Mouse (Mus musculus): ENCODE data around the gene Inpp5d.
"Not testable (repeated sequence)": the region's sequence is repeated elsewhere in the genome, so short reads cannot be mapped to it uniquely, and the experiment has no call there.

Gene Inpp5d

GRCm38 (mm10) chr1:87655101-87655500 lies 35.0 kb downstream of the Inpp5d start:
- DNase-seq (ENCODE audit: low spot score in 2 of 2) = no peak

DNA sequence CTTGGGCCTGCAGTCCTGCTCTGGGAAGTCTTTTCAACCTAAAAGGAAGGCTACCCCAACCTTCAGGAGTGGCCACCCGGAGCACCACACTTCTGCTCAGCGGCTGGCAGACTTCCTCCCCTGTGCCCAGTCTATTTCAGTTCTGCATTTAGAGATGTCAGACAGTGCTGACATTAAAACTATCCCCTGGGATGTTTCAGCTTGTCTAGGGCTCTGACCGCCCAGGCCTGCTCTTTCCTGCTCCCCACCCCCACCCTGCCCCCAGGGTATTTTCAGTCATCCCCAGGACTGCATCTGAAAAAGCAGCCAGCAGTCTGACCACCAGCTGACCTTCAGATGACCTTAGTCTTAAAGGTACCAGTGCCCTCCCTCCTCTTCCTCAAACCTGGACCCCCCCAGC lies 38.0 kb downstream of the Inpp5d start:
- no peak for DNase-seq (ENCODE audit: low spot score in 2 of 2)

DNA sequence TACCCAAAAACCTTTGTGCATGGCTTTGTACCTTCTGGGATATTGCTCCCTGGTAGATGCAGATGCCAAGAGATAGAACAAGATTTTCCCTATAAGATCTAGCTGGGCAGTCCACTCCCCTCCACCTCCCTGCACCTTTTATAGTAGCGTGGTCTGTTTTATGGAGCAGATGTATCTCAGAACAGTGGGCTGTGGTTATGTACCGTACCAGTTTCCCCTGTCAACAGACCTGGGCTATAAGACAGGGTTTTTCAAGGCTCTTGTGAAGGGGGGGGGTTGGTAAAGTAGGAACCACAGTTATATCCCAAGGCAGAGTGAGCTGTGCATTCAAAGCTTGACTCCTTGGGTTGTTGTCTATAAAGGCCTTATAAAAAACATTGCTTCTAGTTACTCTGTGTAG lies 38.4 kb downstream of the Inpp5d start:
- DNase-seq (ENCODE audit: low spot score in 2 of 2) = no peak

DNA sequence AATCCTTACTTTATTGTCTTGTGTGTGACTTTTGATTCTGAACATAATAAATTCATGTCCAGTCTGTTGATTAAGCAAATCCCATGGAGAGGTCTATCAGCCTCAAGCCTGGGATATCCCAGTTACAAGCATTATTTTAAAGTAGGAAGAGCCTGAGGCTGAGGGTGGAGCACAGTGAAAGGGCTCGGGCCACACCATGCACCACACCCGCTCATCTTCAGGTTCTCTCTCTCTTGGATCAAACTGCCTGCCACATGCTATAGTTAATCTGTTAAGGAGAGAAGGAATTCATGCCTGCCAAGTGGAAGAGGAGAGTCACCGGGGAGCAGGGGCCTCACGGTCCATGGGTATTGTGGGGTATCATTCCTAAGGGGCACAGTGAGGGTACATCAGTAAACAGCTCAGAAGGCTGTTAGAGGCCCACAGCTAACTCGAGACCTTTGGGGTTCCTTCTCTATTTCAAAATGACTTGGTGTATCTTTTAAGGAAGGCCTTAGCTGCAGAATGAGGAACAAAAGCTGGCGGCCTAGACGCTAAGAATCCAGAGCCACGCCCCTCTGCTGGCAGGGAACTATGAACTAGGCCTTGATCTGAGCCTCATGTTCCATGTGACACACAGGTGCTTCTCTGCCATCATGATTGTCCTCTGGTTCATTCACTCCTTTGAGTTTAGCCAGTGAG lies 39.0 kb downstream of the Inpp5d start:
- DNase-seq (ENCODE audit: low spot score in 2 of 2) = no peak

- no peak for DNase-seq (ENCODE audit: low spot score in 2 of 2)
Observed at GRCm38 (mm10) chr1:87659618-87659960, 39.5 kb downstream of the Inpp5d start.

- no peak for DNase-seq (ENCODE audit: low spot score in 2 of 2)
Observed at GRCm38 (mm10) chr1:87660740-87661139, 40.6 kb downstream of the Inpp5d start.

GRCm38 (mm10) chr1:87663992-87664391 lies 43.9 kb downstream of the Inpp5d start:
- no peak for DNase-seq (ENCODE audit: low spot score in 2 of 2)

- DNase-seq (ENCODE audit: low spot score in 2 of 2) = no peak
Observed at GRCm38 (mm10) chr1:87667006-87667405, 46.9 kb downstream of the Inpp5d start.

- DNase-seq (ENCODE audit: low spot score in 2 of 2) = no peak
Observed at GRCm38 (mm10) chr1:87668300-87668699, 48.2 kb downstream of the Inpp5d start.

- no peak for DNase-seq (ENCODE audit: low spot score in 2 of 2)
Observed at GRCm38 (mm10) chr1:87671483-87671882, 51.4 kb downstream of the Inpp5d start.

GRCm38 (mm10) chr1:87673822-87674604 lies 53.9 kb downstream of the Inpp5d start:
- DNase-seq (ENCODE audit: low spot score in 2 of 2) = no peak

DNA sequence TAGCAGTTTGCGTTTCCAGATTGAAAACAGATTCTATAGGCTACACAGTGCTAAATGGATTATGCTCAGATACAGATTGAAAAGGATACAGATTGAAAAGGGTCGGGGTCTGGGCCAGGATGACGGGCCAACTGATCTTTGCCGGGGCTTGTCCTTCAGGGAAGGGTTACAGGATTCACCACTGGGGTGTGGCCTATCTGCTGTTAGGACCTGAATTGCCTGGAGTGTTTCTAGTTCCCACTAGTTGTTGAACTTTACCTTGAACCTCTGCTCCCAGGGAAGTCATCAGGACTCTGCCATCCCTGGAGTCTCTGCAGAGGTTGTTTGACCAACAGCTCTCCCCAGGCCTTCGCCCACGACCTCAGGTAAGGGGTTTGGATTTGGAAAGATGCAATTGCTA lies 55.9 kb downstream of the Inpp5d start:
- DNase-seq (ENCODE audit: low spot score in 2 of 2) = no peak

GRCm38 (mm10) chr1:87679089-87679488 lies 59.0 kb downstream of the Inpp5d start:
- peak in 1 of 2 experiments; percentile 74 for DNase-seq (ENCODE audit: low spot score in 2 of 2)

GRCm38 (mm10) chr1:87680950-87681349 lies 60.8 kb downstream of the Inpp5d start:
- peak in 1 of 2 experiments; percentile 71 for DNase-seq (ENCODE audit: low spot score in 2 of 2)

GRCm38 (mm10) chr1:87682473-87682872 lies 62.4 kb downstream of the Inpp5d start:
- DNase-seq (ENCODE audit: low spot score in 2 of 2) = not testable (repeated sequence)

- no peak for DNase-seq (ENCODE audit: low spot score in 2 of 2)
Observed at GRCm38 (mm10) chr1:87684071-87684470, 64.0 kb downstream of the Inpp5d start.

- peak; percentile 61 to 84 for DNase-seq (ENCODE audit: low spot score in 2 of 2)
Observed at GRCm38 (mm10) chr1:87684791-87685190, 64.7 kb downstream of the Inpp5d start.

- no peak for DNase-seq (ENCODE audit: low spot score in 2 of 2)
Observed at GRCm38 (mm10) chr1:87686351-87686750, 66.2 kb downstream of the Inpp5d start.

- DNase-seq (ENCODE audit: low spot score in 2 of 2) = no peak
Observed at GRCm38 (mm10) chr1:87687009-87687408, 66.9 kb downstream of the Inpp5d start.

DNA sequence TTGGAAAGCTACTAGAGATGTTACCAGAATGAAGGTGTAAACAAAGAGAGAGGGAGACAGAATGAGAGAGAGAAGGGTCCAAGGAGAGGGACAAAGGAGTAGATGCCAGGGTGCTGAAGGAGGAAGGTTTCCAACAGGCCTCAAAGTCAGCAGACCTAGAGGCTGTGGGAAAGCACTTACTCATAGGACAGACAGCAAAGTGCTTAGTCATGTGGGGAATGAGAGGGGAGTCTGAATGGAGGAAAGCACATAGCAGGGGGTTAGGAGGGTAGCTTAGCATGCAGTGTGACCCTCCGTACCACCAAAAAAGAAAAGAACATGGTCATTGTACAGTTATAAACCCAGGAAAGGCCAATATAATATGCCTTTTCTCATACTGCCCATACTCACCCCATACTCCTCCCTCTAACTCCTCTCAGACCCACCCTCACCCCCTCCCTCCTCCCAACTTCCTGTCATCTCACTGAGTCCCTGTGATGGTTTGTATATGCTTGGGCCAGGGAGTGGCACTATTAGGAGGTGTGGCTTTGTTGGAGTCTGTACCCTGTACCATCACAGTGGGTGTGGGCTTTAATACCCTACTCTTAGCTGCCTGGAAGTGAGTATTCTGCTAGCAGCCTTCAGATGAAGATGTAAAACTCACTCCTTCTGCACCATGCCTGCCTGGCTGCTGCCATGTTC lies 69.7 kb downstream of the Inpp5d start:
- no peak for DNase-seq (ENCODE audit: low spot score in 2 of 2)

DNA sequence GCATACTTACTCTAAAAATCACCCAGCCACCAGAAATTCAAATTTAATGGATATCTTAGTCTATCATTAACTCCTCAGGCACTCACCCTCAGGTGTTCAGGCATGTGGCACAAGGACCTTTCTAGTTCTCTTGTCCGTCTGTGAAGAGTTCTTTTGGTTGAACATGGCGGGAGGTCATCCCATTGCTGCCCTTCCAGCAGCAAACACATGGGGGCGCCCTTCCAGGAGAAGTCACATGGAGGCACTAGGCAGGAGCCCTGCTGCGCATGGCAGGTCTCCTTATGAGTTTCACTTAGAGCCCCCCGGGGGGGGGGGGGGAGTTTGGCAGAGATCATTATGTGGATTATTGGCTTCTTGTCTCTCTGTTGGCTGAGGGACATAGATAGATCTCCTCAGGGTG lies 76.2 kb downstream of the Inpp5d start:
- no peak for DNase-seq (ENCODE audit: low spot score in 2 of 2)

DNA sequence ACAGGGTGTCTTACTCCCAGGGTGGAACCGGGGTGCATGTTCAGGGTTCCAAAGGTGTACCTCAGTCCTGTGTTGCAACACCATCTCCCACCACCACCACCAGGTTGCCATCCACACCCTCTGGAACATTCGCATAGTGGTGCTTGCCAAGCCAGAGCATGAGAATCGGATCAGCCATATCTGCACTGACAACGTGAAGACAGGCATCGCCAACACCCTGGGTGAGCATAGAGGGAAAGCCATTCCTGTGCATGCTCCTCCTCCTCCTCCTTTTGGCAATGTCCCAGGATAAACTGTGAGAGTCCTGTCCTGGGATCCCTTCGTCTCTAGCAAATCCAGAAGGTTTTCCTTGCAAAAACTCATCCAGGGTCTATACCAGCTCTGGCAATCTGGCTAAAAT lies 77.9 kb downstream of the Inpp5d start:
- DNase-seq (ENCODE audit: low spot score in 2 of 2) = no peak

Measured in frontal cortex, postnatal 36 days (tissue).